Mouse (Mus musculus) ES-Bruce4 (cell line): ENCODE data around the gene Gtpbp1. TPM values are rescaled to one million over a fixed set of nuclear protein-coding genes. Genes with fewer than 3 reads are reported as not detected.

ENCODE experiments used
- H3K27ac ChIP-seq: 2 replicates; pipeline ENCODE4 v1.5.1; 2012; ENCODE audit warnings: low read length, inconsistent platforms; ENCODE audit not compliant: insufficient read depth
- H3K27me3 ChIP-seq: 2 replicates; pipeline ENCODE4 v1.6.1; 2012; ENCODE audit warnings: mild to moderate bottlenecking, low read length, inconsistent platforms; ENCODE audit not compliant: control insufficient read depth, poor library complexity, insufficient read depth, severe bottlenecking
- H3K36me3 ChIP-seq: 2 replicates; pipeline ENCODE4 v1.6.1; 2012; ENCODE audit warnings: inconsistent platforms, mild to moderate bottlenecking, low read length, moderate library complexity; ENCODE audit not compliant: control insufficient read depth, poor library complexity, insufficient read depth, severe bottlenecking
- H3K4me1 ChIP-seq: one replicate; pipeline ENCODE4 v1.8.1; 2011; ENCODE audit warnings: low read length; ENCODE audit not compliant: control insufficient read depth, insufficient read depth
- H3K4me3 ChIP-seq: 2 replicates; pipeline ENCODE4 v1.5.1; 2011; ENCODE audit warnings: low read depth, mild to moderate bottlenecking, low read length
- H3K9ac ChIP-seq: 2 replicates; pipeline ENCODE4 v1.6.1; 2012; ENCODE audit warnings: low read depth, mild to moderate bottlenecking, inconsistent platforms; ENCODE audit not compliant: poor library complexity, severe bottlenecking
- H3K9me3 ChIP-seq: replicated peaks from 2 replicates; pipeline ENCODE4 v1.6.1; 2012; ENCODE audit warnings: mild to moderate bottlenecking, low read length, inconsistent platforms; ENCODE audit not compliant: control insufficient read depth, poor library complexity, insufficient read depth, severe bottlenecking
- CTCF ChIP-seq: IDR thresholded peaks from one replicate; pipeline ENCODE4 v1.8.1; 2011; ENCODE audit warnings: low read depth, low read length
- EP300 ChIP-seq: IDR thresholded peaks from 2 replicates; pipeline ENCODE4 v1.6.1; 2011; ENCODE audit warnings: low read depth, low read length; ENCODE audit not compliant: insufficient read depth
- POLR2A ChIP-seq: IDR thresholded peaks from one replicate; pipeline ENCODE4 v1.8.1; 2011; ENCODE audit warnings: low read length; ENCODE audit not compliant: insufficient read depth
- polyA plus RNA-seq: library from polyadenylated mRNA; stranded (reverse); fragments of >200 nt; gene quantifications from 2 replicates; pipeline ENCODE4 v1.2.4, GENCODE M21; 2011; ENCODE audit warnings: low read depth; ENCODE audit not compliant: missing spikeins, insufficient read depth, insufficient read length

Gene Gtpbp1
- polyA plus RNA-seq, 1 experiment = 32.4 TPM

DNA sequence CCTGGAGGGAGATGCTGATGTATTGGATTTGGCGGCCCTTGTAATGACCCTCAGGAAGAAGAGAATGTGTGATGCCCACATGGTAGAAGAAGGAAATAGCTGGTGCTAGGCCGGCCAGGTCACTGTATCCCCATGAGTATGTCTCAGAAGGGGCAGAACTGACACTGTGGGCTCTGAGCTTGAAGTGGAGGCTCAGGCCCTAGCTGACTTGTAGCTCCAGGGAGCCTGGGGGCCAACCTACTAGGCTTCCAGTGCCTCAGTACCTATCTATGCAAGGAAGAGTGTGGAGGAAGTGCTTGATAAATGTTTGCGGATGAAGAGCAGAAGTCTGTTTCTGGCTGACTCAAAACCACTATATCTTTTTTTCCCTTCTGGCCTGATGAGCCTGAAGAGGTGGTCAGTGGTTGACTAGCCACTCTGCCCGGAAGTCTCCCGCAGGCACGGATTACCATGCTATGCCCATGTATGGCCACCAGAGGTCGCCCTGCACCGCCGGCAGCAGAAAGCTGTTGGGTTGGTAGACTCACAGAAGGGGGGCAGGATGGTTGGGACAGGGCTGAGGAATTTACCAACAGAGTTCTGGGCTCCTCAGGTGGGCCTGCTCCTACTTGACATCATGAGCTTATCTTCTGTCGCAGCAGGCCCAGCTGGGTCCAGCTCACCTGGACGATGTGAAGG is 62.2 kb downstream of the Gtpbp1 start:
- no peaks in the 10 kb centered on the region for H3K36me3 ChIP-seq
- H3K9me3 ChIP-seq = no peaks in the 10 kb centered on the region
- H3K4me3 ChIP-seq = no peak overlapping the region
- H3K27ac ChIP-seq = no peak overlapping the region
- no peaks in the 10 kb centered on the region for H3K4me1 ChIP-seq
- no peak overlapping the region for H3K9ac ChIP-seq
- TF ChIP-seq POLR2A = no peak
- peak; percentile 95 for TF ChIP-seq CTCF
- no peak for TF ChIP-seq EP300
- no peaks in the 10 kb centered on the region for H3K27me3 ChIP-seq

DNA sequence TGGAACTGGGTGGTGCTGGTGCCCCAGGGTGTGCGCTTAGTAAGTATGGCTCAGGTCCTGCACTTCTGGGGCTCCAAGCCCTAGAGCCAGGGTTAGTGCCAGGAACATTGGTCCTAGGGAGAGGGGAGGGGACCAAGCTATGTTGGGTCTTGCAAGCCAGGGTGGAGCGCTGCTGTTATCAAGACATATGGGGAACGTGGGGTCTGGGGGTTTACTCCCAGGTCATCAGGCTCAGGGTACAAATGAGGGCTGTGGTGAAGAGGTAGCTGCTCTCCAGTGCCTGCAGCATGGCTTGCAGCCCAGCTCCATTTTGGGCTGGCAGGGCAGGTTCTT is 62.7 kb downstream of the Gtpbp1 start:
- Histone ChIP-seq H3K27ac (no peak overlapping the region), H3K9me3 (no peaks in the 10 kb centered on the region), H3K36me3 (no peaks in the 10 kb centered on the region), H3K27me3 (no peaks in the 10 kb centered on the region), H3K4me1 (no peaks in the 10 kb centered on the region), H3K4me3 (no peak overlapping the region), H3K9ac (no peak overlapping the region)
- TF ChIP-seq POLR2A (no peak), CTCF (no peak), EP300 (no peak)

- no peak for TF ChIP-seq POLR2A
- TF ChIP-seq EP300 = no peak
- no peak overlapping the region for H3K4me3 ChIP-seq
- no peaks in the 10 kb centered on the region for H3K27me3 ChIP-seq
- no peaks in the 10 kb centered on the region for H3K4me1 ChIP-seq
- H3K9ac ChIP-seq = no peak overlapping the region
- H3K9me3 ChIP-seq = no peaks in the 10 kb centered on the region
- no peaks in the 10 kb centered on the region for H3K36me3 ChIP-seq
- H3K27ac ChIP-seq = no peak overlapping the region
Observed at GRCm38 (mm10) chr15:79753873-79754272, 63.2 kb downstream of the Gtpbp1 start.

DNA sequence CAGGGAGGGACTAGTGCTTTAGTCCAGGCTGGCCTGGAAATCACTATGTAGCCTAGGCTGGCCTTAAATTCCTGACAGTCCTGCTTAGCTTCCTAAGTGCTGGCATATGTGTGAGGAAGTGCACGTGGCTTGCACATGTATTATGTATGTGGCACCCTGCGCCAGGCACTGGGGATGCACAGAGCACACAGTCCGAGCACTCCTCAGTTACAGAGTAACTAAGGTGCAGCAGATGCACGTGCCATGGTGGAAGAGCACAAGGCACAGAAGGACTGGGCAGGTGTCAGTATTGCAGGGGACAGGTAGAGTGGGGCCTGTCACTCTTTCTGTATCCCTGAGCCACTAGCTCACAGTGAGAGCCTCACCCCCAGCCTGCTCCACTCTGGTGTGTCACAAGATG is 64.5 kb downstream of the Gtpbp1 start:
- no peak for TF ChIP-seq POLR2A
- no peak for TF ChIP-seq EP300
- TF ChIP-seq CTCF = no peak
- no peaks in the 10 kb centered on the region for H3K27me3 ChIP-seq

DNA sequence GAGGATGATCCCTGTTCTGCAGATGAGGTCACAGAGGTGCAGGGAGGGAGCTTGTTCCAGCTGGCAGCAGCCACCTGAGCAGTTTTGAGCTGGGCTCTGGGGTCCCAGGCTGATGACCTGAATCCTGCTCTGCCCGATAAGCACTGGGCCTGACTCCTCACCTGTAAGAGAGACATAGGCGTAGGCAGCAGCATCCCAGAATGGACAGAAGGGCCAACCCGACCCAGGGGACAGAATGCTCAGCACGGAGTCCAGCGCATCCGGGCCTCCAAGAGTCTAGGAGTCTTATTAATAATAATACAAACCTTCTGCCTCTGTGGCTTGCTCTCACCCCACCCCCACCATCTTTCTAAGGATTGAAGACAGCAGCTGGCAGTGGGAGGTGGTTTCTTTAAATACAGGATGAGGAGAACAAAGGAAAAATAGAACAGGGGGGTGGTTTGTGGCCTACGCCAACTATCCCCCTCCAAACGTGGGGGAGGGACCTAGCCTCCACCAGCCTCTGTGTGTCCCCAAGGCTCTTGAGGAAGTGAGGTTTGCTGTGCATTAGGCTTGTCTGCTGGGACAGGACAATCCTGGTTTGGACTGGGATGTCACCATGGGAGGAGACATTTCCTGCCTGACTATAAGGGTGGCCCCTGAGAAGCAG is 65.5 kb downstream of the Gtpbp1 start:
- H3K27me3 ChIP-seq = no peaks in the 10 kb centered on the region
- no peak overlapping the region for H3K27ac ChIP-seq
- no peaks in the 10 kb centered on the region for H3K4me1 ChIP-seq
- H3K4me3 ChIP-seq = no peak overlapping the region
- no peaks in the 10 kb centered on the region for H3K36me3 ChIP-seq
- TF ChIP-seq POLR2A = no peak
- no peak for TF ChIP-seq CTCF
- no peak for TF ChIP-seq EP300
- no peaks in the 10 kb centered on the region for H3K9me3 ChIP-seq
- no peak overlapping the region for H3K9ac ChIP-seq

More for the DNA sequence above, 64.5 kb downstream of the Gtpbp1 start:
- H3K27ac ChIP-seq = no peak overlapping the region
- H3K9ac ChIP-seq = no peak overlapping the region
- H3K4me1 ChIP-seq = no peaks in the 10 kb centered on the region
- no peak overlapping the region for H3K4me3 ChIP-seq
- no peaks in the 10 kb centered on the region for H3K36me3 ChIP-seq
- no peaks in the 10 kb centered on the region for H3K9me3 ChIP-seq

GRCm38 (mm10) chr15:79757118-79757517 is 66.5 kb downstream of the Gtpbp1 start:
- Histone ChIP-seq H3K27me3 (no peaks in the 10 kb centered on the region), H3K36me3 (no peaks in the 10 kb centered on the region), H3K9ac (no peak overlapping the region), H3K4me1 (no peaks in the 10 kb centered on the region), H3K4me3 (no peak overlapping the region), H3K27ac (no peak overlapping the region), H3K9me3 (no peaks in the 10 kb centered on the region)
- TF ChIP-seq EP300 (no peak), CTCF (no peak), POLR2A (no peak)
